Mouse (Mus musculus) heart, postnatal 4 days (tissue): ENCODE data around the gene Arfgap2. TPM values are rescaled to one million over a fixed set of nuclear protein-coding genes. Genes with fewer than 3 reads are reported as not detected.

Source experiments
- DNase-seq: peaks from one replicate; pipeline ENCODE4 v3.0.0; 2021
- total RNA-seq, 2 experiments: library from RNA; stranded (reverse); gene quantifications; 2 replicates each; pipeline ENCODE4 v1.2.3; 2021

Arfgap2 gene
- total RNA-seq, 2 experiments from 2014 or later, result 64.1 to 67.4 TPM

DNA sequence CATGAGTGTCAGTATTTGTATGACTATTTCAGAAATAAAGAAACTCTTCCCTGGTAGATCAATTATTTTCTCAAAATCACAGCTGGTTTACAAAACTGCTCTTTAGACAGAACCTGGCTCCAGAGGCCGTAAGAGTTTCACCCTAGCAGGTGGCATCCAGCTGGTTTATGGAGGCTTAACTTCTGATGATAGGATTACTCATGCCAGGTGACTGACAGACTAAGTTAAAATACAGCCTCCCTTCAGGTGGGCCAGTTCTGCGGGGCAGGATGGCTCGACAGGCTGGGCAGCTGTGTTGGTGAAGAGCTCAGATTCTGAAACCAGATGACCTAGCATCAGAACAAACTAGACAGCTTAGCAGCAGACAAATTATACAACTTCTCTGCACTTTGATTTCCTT, 44.8 kb downstream of the Arfgap2 start:
- no peak for DNase-seq

GRCm38 (mm10) chr2:91312578-91313311, 48.0 kb downstream of the Arfgap2 start:
- DNase-seq, result no peak

GRCm38 (mm10) chr2:91314184-91314583, 49.4 kb downstream of the Arfgap2 start:
- DNase-seq, result no peak

DNA sequence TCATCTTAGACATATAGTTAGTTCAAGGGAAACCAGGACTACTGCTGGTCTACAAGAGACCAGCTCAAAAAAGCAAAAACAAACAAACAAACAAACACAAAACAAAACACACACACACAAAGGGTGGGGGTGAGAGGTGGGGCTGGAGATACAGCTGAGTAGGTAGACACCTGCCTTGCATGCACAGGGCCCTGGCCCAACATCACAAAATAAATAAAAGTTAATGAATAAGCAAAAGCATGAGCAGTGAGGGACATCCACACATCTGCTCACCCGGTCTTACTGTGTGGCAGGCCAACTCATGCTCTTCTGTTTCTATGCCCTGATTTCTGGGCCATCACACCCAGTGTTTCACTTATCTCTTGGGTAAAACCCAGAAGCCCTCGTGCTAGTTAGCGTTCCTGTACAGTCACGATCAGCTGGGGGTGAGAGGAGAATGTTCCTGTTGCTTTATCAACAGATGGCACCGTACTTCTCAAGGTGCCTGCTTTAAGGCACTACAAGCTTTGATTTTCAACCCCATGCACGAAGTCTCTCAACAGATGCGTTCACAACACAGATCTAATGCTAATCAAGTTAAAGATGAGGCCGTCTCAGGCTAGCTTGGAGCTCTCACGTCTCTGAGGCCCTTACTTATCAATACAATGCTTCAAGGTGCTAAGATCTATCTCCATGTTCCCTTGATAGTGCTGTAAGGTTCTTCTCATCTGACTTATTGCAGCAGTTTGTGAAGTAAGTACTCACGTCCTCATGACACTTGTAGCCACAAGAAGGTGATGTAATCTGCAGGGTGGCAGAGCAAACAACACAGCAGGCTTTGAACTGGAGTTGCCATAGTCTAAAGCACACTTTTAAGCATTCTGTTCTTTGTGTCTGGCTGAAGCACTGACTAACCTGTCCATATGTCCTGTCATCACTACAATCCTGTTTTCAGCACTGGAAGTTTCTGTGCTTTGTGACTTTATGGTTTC, 56.1 kb downstream of the Arfgap2 start:
- no peak for DNase-seq

- no peak for DNase-seq
Measured at GRCm38 (mm10) chr2:91321923-91322322, 57.1 kb downstream of the Arfgap2 start.

- no peak for DNase-seq
Measured at GRCm38 (mm10) chr2:91322490-91322889, 57.7 kb downstream of the Arfgap2 start.

GRCm38 (mm10) chr2:91324346-91324745, 59.6 kb downstream of the Arfgap2 start:
- no peak for DNase-seq

GRCm38 (mm10) chr2:91324761-91325421, 60.1 kb downstream of the Arfgap2 start:
- no peak for DNase-seq

Other genes starting within 250 kb of the Arfgap2 start
- 10 to 100 TPM; 19.3 to 23.3 TPM for gene Rapsn, start 229.4 kb upstream of the Arfgap2 start, total RNA-seq
- gene Psmc3, start 211.0 kb upstream of the Arfgap2 start, total RNA-seq, result 100 to 1,000 TPM; 240 to 248 TPM
- gene Slc39a13, start 194.6 kb upstream of the Arfgap2 start, total RNA-seq, result 10 to 100 TPM; 32.6 to 36.8 TPM
- gene Spi1, start 182.6 kb upstream of the Arfgap2 start, total RNA-seq, result 1 to 10 TPM; 2.7 to 3.5 TPM
- 1,000 to 10,000 TPM; 1,781 to 1,857 TPM for gene Mybpc3, start 146.8 kb upstream of the Arfgap2 start, total RNA-seq
- 1 to 10 TPM; 5.2 to 5.5 TPM for gene Madd, start 81.1 kb upstream of the Arfgap2 start, total RNA-seq
- 1 to 10 TPM; 1.6 to 2.7 TPM for gene Nr1h3, start 62.1 kb upstream of the Arfgap2 start, total RNA-seq
- 10 to 100 TPM; 21.0 to 21.8 TPM for gene Acp2, start 62.1 kb upstream of the Arfgap2 start, total RNA-seq
- 1 to 10 TPM; 5.0 to 5.1 TPM for gene Ddb2, start 28.0 kb upstream of the Arfgap2 start, total RNA-seq
- gene Pacsin3, start 9.0 kb upstream of the Arfgap2 start, total RNA-seq, result 10 to 100 TPM; 90.5 to 99.5 TPM
- gene 1110051M20Rik, start 179.7 kb downstream of the Arfgap2 start, total RNA-seq, result 10 to 100 TPM; 13.5 to 13.7 TPM
- 10 to 100 TPM; 12.9 to 13.2 TPM for gene Lrp4, start 192.5 kb downstream of the Arfgap2 start, total RNA-seq